Mouse (Mus musculus) kidney, adult 2 months (tissue): ENCODE measurements around the gene Retnlg. TPM values are rescaled to one million over a fixed set of nuclear protein-coding genes. Genes with fewer than 3 reads are reported as not detected.
"Not testable (repeated sequence)": the region's sequence is repeated elsewhere in the genome, so short reads cannot be mapped to it uniquely, and the experiment has no call there.

ENCODE experiments used
- DNase-seq: peaks from one replicate; pipeline ENCODE4 v3.0.0; 2021
- H3K27ac ChIP-seq: fragments of 200-500 bp; 2 replicates; pipeline ENCODE4 v1.5.1; 2012; ENCODE audit warnings: low read depth, low read length, control low read depth, inconsistent platforms; ENCODE audit not compliant: insufficient read depth
- H3K27me3 ChIP-seq: fragments of 200-500 bp; replicated peaks from 2 replicates; pipeline ENCODE4 v1.6.1; 2012; ENCODE audit warnings: mild to moderate bottlenecking, moderate library complexity, low read length, inconsistent platforms; ENCODE audit not compliant: control insufficient read depth, insufficient read depth
- H3K36me3 ChIP-seq: fragments of 200-500 bp; 2 replicates; pipeline ENCODE4 v1.6.1; 2012; ENCODE audit warnings: mild to moderate bottlenecking, moderate library complexity, low read length, inconsistent platforms; ENCODE audit not compliant: control insufficient read depth, insufficient read depth
- H3K4me1 ChIP-seq: fragments of 200-500 bp; 2 replicates; pipeline ENCODE4 v1.6.1; 2011; ENCODE audit warnings: low read length; ENCODE audit not compliant: control insufficient read depth, insufficient read depth
- H3K4me3 ChIP-seq: fragments of 200-500 bp; 2 replicates; pipeline ENCODE4 v1.5.1; 2011; ENCODE audit warnings: mild to moderate bottlenecking, low read depth, low read length, control low read depth; ENCODE audit not compliant: insufficient read depth
- CTCF ChIP-seq: fragments of 200-500 bp; conservative IDR thresholded peaks from 2 replicates; pipeline ENCODE4 v1.5.1; 2011; ENCODE audit warnings: low read depth, mild to moderate bottlenecking, control low read depth, low read length, moderate library complexity, mixed read lengths; ENCODE audit not compliant: insufficient read depth, insufficient read length
- POLR2A ChIP-seq: fragments of 200-500 bp; IDR thresholded peaks from one replicate; pipeline ENCODE4 v1.6.1; 2011; ENCODE audit warnings: low read depth, low read length, control low read depth
- WGBS: fragments of 180-500 bp; shearing (Covaris S2); methylation state at CpG from one replicate; pipeline ENCODE4 v1.1.7; 2018; 5-methylcytosine and 5-hydroxymethylcytosine counted together
- polyA plus RNA-seq: library from polyadenylated mRNA; depleted of rRNA; stranded (reverse); fragments of >200 nt; gene quantifications from 2 replicates; pipeline ENCODE4 v1.2.3, GENCODE M21; 2012; rRNA removed

Retnlg gene
- 2.2 TPM in 1 of 2 replicates, not detected in the other for polyA plus RNA-seq

- Histone ChIP-seq H3K4me3 (no peak within 1 kb of the TSS), H3K27me3 (no peaks in the 10 kb centered on the region), H3K36me3 (no peaks in the 10 kb centered on the region), H3K4me1 (no peaks in the 10 kb centered on the region), H3K27ac (no peak within 1 kb of the TSS)
- WGBS: 59% methylated on average over 4 of the region's 4 CpGs
- no peak for DNase-seq
- TF ChIP-seq CTCF (no peak), POLR2A (no peak)
These were observed at the start of gene Retnlg for GRCm38 (mm10) chr16:48872321-48872720. Gene Retnlg, plus strand, starts transcription at chr16:48872621.

DNA sequence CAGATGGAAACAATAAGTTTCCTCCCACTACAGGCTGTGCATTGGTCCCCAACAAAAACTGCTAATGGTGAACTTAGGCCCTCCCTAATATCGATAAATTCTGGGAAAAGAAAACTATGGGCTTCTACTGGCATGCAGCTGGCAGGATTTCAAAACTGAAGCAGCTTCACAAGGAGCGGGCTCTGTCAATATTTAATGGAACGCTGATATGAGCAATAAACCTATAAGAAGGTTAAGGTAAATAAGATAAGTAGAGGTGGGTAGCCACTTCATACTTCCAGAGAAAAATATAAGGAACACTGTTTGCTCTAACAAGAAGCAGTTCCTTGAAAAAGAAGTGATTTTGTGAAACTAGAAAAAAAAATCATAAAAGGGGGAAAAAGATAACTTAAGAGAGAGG is 45.9 kb upstream of the Retnlg start:
- Histone ChIP-seq H3K4me1 (no peaks in the 10 kb centered on the region), H3K36me3 (no peaks in the 10 kb centered on the region), H3K4me3 (no peak overlapping the region), H3K27ac (no peak overlapping the region), H3K27me3 (no peaks in the 10 kb centered on the region)
- WGBS: 75% methylated on average over 3 of the region's 3 CpGs
- TF ChIP-seq CTCF: no peak
- no peak for TF ChIP-seq POLR2A
- DNase-seq: no peak

GRCm38 (mm10) chr16:48827625-48828024 is 44.8 kb upstream of the Retnlg start:
- no peak for TF ChIP-seq CTCF
- no peak for TF ChIP-seq POLR2A
- no peak for DNase-seq
- H3K36me3 ChIP-seq: no peaks in the 10 kb centered on the region
- no peaks in the 10 kb centered on the region for H3K4me1 ChIP-seq
- 23% methylated on average over 1 of the region's 1 CpGs for WGBS
- no peak overlapping the region for H3K27ac ChIP-seq
- no peak overlapping the region for H3K4me3 ChIP-seq
- H3K27me3 ChIP-seq: no peaks in the 10 kb centered on the region

GRCm38 (mm10) chr16:48829060-48829459 is 43.4 kb upstream of the Retnlg start:
- DNase-seq: no peak
- Histone ChIP-seq H3K27ac (no peak overlapping the region), H3K36me3 (no peaks in the 10 kb centered on the region), H3K27me3 (no peaks in the 10 kb centered on the region), H3K4me1 (no peaks in the 10 kb centered on the region), H3K4me3 (no peak overlapping the region)
- WGBS: 74% methylated on average over 4 of the region's 4 CpGs
- TF ChIP-seq POLR2A (no peak), CTCF (no peak)

GRCm38 (mm10) chr16:48832055-48832454 is 40.4 kb upstream of the Retnlg start:
- TF ChIP-seq POLR2A (no peak), CTCF (no peak)
- WGBS: 79% methylated on average over 8 of the region's 8 CpGs

DNA sequence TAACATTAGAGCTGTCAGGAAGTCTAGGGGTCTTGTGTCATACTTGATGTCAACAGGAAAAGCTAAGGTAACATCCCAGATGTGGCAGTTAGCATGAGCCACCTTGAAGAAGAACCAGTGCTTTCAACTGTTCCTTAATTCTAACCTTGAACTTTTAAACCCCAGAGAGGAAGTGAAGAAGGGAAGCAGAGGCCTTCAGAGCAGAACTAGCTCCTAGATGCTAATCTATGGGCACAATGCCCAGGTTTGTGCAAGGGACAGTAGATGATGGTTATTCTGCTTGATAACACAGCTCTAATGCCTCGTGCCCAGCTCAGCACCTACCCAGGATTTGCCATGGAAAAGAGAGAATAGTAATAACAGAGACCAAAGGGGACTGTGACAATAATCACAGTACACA is 38.8 kb upstream of the Retnlg start:
- H3K4me3 ChIP-seq, H3K27me3 ChIP-seq, DNase-seq, H3K36me3 ChIP-seq, H3K27ac ChIP-seq, H3K4me1 ChIP-seq: not testable (repeated sequence)
- WGBS: 48% methylated on average over 1 of the region's 1 CpGs

More at GRCm38 (mm10) chr16:48832055-48832454, 40.4 kb upstream of the Retnlg start:
- Histone ChIP-seq H3K36me3 (no peaks in the 10 kb centered on the region), H3K4me3 (no peak overlapping the region), H3K4me1 (no peaks in the 10 kb centered on the region), H3K27ac (no peak overlapping the region), H3K27me3 (no peaks in the 10 kb centered on the region)
- no peak for DNase-seq

DNA sequence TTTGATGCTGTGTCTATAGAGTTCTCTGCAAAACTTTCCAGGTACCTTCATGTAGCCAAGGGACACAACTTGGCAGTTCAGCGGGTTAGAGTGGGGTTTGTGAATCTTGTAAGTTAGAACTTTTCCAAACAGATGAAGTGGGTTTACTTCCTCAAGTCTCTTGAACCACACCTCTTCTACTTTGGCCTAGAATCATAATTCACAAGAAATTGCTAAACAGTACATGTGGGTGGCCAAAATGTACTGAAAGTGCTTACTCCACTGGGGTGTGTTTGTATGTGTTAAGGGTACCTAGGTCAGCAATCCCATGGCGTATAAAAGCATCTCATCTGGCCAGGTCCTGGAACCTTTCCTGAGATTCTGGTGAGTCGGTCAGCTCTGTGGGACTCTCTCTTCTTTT is 30.2 kb upstream of the Retnlg start, which contains the start of gene Retnla:
TSS of gene Retnla (plus strand) at position 286 of the 400 bp plus-strand sequence.
- 79% methylated on average over 3 of the region's 3 CpGs for WGBS
- no peak for DNase-seq
- H3K27me3 ChIP-seq: no peaks in the 10 kb centered on the region
- no peaks in the 10 kb centered on the region for H3K4me1 ChIP-seq
- no peak for TF ChIP-seq CTCF
- no peak for TF ChIP-seq POLR2A
- no peak within 1 kb of the TSS for H3K27ac ChIP-seq
- no peaks in the 10 kb centered on the region for H3K36me3 ChIP-seq
- no peak within 1 kb of the TSS for H3K4me3 ChIP-seq
